Mouse (Mus musculus) kidney, embryonic 15.5 days (tissue): Measurements from ENCODE around the gene Med31. TPM values are rescaled to one million over a fixed set of nuclear protein-coding genes. Genes with fewer than 3 reads are reported as not detected.
"Not testable (repeated sequence)": the region's sequence is repeated elsewhere in the genome, so short reads cannot be mapped to it uniquely, and the experiment has no call there.

ENCODE experiments used
- ATAC-seq: fragments of 200-750 bp; cut with Nextera tagmentation; replicated peaks from 2 replicates; pipeline ENCODE4 v1.8.0; 2017; ENCODE audit warnings: moderate TSS enrichment; ENCODE audit not compliant: low FRiP score
- H3K27ac ChIP-seq: fragments of 300-500 bp; sonication (generic); 2 replicates; pipeline ENCODE4 v1.5.1; 2015; ENCODE audit warnings: mild to moderate bottlenecking, inconsistent platforms
- H3K27me3 ChIP-seq: fragments of 300-500 bp; sonication (generic); 2 replicates; pipeline ENCODE4 v1.6.1; 2015; ENCODE audit warnings: inconsistent platforms
- H3K36me3 ChIP-seq: fragments of 300-500 bp; sonication (generic); 2 replicates; pipeline ENCODE4 v1.6.1; 2015; ENCODE audit warnings: inconsistent platforms
- H3K4me1 ChIP-seq: fragments of 300-500 bp; sonication (generic); 2 replicates; pipeline ENCODE4 v1.6.1; 2015; ENCODE audit warnings: inconsistent platforms
- H3K4me2 ChIP-seq: fragments of 300-500 bp; sonication (generic); 2 replicates; pipeline ENCODE4 v1.6.1; 2015; ENCODE audit warnings: moderate library complexity, mild to moderate bottlenecking, inconsistent platforms
- H3K4me3 ChIP-seq: fragments of 300-500 bp; sonication (generic); replicated peaks from 2 replicates; pipeline ENCODE4 v1.5.1; 2015; ENCODE audit warnings: mild to moderate bottlenecking, inconsistent platforms
- H3K9ac ChIP-seq: fragments of 300-500 bp; sonication (generic); 2 replicates; pipeline ENCODE4 v1.6.1; 2015; ENCODE audit warnings: mild to moderate bottlenecking, inconsistent platforms
- H3K9me3 ChIP-seq: fragments of 300-500 bp; sonication (generic); replicated peaks from 2 replicates; pipeline ENCODE4 v1.6.1; 2016; ENCODE audit warnings: inconsistent platforms
- WGBS: fragments of 180-500 bp; shearing (Covaris S2); methylation state at CpG from one replicate; pipeline ENCODE4 v1.1.7; 2015; ENCODE audit warnings: mixed read lengths; 5-methylcytosine and 5-hydroxymethylcytosine counted together
- polyA plus RNA-seq: library from polyadenylated mRNA; unstranded; fragments of >200 nt; fragmentation: Nextera tagmentation; extraction: Ambion mirVana; gene quantifications from 2 replicates; pipeline ENCODE4 v1.2.1, GENCODE M21; 2015

Gene Med31
- polyA plus RNA-seq, 1 experiment from 2014 or later, result 46.1 TPM

DNA sequence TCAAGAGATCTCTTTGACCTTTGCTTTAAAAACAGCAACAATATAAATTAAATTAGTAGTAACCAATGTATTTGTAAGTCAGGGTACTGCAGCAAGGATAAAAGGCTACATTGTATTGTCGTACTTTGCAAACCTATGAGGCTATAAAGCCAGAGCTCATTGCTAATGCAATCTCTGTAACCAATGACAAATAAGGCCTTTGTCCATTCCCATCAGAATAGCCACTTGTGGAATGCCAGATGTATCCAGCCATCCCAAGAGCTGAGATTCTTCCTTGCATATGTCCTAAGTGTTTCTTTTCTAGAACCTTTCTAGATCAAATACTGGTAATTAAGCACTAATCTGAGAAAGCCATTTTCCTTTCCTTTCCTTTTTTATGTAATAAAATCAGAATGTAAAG lies 24.5 kb downstream of the Med31 start:
- Histone ChIP-seq H3K27me3 (no peaks in the 10 kb centered on the region), H3K4me2 (no peak overlapping the region), H3K4me1 (no peaks in the 10 kb centered on the region), H3K9ac (no peak overlapping the region), H3K36me3 (peaks cover 62% of the 10 kb centered on the region), H3K27ac (no peak overlapping the region), H3K9me3 (no peaks in the 10 kb centered on the region), H3K4me3 (no peak overlapping the region)
- no peak for ATAC-seq
- WGBS, result 93% methylated on average over 1 of the region's 1 CpGs

DNA sequence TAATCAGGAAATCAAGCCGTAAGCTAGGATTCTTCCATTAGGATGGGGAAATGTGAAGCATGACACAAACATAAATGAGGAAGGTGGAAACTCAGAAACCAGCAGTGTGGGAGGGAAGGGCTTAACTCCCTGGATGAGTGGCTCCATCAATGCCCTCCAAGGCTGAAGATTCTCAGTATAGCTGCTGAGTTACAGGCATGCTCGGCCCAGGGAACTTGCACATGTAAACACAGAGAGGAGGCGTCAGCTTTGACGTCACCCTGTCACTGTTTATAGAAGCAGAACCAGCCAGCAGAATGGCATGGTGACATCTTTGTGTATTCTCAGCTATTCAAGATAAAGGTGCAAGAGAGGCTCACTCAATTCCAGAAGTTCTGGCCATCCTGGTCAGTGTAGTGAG lies 31.1 kb downstream of the Med31 start:
- Histone ChIP-seq H3K27ac (no peak overlapping the region), H3K4me2 (no peak overlapping the region), H3K9ac (no peak overlapping the region), H3K4me1 (no peaks in the 10 kb centered on the region), H3K36me3 (peaks cover 64% of the 10 kb centered on the region), H3K9me3 (no peaks in the 10 kb centered on the region), H3K27me3 (no peaks in the 10 kb centered on the region), H3K4me3 (no peak overlapping the region)
- ATAC-seq, result no peak
- WGBS, result 75% methylated on average over 4 of the region's 4 CpGs

DNA sequence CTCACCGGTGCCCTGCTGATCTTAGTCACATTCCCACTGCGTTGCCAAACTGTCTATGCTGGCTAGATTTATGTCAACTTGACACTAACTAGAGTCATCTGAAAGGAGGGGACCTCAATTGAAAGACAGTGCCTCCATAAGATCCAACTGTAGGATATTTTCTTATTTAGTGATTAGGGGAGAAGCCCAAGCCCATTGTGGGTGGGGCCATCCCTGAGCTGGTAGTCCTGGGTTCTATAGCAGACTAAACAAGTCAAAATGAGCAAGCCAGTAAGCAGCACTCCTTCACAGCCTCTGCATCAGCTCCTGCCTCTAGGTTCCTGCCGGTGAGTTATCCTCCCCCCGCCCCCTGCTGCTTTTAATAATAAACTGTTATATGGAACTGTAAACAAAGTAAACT lies 34.3 kb downstream of the Med31 start:
- H3K36me3 ChIP-seq, result peaks cover 65% of the 10 kb centered on the region
- H3K4me3 ChIP-seq, result no peak overlapping the region
- no peak for ATAC-seq
- H3K27me3 ChIP-seq, result no peaks in the 10 kb centered on the region
- no peak overlapping the region for H3K4me2 ChIP-seq
- no peak overlapping the region for H3K9ac ChIP-seq
- H3K27ac ChIP-seq, result no peak overlapping the region
- 98% methylated on average over 4 of the region's 4 CpGs for WGBS
- no peaks in the 10 kb centered on the region for H3K9me3 ChIP-seq
- no peaks in the 10 kb centered on the region for H3K4me1 ChIP-seq

DNA sequence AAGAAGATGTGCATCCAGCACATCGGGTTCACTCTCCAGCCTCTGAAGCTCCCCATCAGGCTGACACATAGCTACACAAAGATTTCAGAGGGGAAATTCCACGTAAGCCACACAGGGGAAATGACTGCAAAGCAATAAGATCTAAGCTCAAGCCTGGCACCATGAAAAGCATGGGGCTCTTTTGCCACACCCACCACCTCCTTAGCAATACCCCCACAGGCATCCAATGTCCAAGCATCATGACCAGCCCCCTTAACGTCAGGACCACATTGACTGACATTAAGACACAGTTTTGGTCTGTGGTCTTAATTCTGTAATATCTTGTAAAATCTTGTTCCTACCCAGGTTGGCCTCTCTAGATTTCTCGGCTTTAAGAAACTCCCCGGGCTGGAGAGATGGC lies 34.8 kb downstream of the Med31 start:
- H3K4me2 ChIP-seq, result no peak overlapping the region
- no peak overlapping the region for H3K4me3 ChIP-seq
- no peak overlapping the region for H3K9ac ChIP-seq
- ATAC-seq, result no peak
- no peaks in the 10 kb centered on the region for H3K27me3 ChIP-seq
- H3K4me1 ChIP-seq, result no peaks in the 10 kb centered on the region
- 89% methylated on average over 5 of the region's 5 CpGs for WGBS
- H3K36me3 ChIP-seq, result peaks cover 67% of the 10 kb centered on the region
- H3K27ac ChIP-seq, result no peak overlapping the region
- H3K9me3 ChIP-seq, result no peaks in the 10 kb centered on the region

DNA sequence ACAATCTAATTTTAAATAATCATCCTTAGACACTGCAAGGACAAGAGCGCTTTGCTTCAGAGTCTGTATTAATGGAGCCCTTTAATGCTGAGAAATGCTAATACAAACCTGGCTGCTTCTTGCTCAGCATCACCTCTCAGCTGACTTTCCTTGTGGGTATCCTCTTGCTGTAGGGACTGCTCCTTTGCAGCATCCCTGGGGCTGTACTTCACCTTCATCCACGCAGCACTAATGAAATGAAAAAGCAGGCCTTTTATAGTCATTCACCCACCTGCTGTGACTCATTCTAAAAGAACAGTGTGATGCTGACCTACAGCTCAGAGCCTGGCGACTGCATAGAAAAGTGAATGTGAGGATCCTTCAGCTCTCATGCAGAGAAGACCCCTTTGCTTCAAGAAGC lies 38.8 kb downstream of the Med31 start:
- no peaks in the 10 kb centered on the region for H3K9me3 ChIP-seq
- no peak overlapping the region for H3K27ac ChIP-seq
- no peaks in the 10 kb centered on the region for H3K27me3 ChIP-seq
- ATAC-seq, result no peak
- no peak overlapping the region for H3K9ac ChIP-seq
- H3K4me2 ChIP-seq, result no peak overlapping the region
- H3K36me3 ChIP-seq, result peaks cover 85% of the 10 kb centered on the region
- 71% methylated on average over 3 of the region's 3 CpGs for WGBS
- H3K4me1 ChIP-seq, result no peaks in the 10 kb centered on the region
- no peak overlapping the region for H3K4me3 ChIP-seq

DNA sequence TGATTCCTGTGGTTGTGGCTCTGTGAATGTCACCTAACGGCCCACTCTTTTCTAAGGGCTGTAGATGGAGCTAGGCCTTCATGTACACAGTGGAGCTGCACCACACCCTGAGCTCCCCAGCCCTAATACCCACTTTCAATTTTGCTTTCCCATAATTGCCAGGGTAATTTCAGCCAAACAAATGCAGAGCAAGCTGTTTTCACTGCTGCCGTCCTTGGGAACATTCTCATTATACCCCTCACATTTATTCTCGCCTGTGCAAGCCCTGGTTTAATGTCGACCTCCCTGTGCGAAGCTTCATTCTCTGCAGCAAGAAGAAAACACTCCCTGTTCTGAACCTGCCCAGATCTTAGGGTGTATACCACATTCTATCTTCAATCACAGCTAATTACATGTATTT lies 39.4 kb downstream of the Med31 start:
- no peak for ATAC-seq
- H3K9ac ChIP-seq, result no peak overlapping the region
- no peaks in the 10 kb centered on the region for H3K9me3 ChIP-seq
- H3K27ac ChIP-seq, result no peak overlapping the region
- no peaks in the 10 kb centered on the region for H3K4me1 ChIP-seq
- WGBS, result 87% methylated on average over 5 of the region's 5 CpGs
- no peak overlapping the region for H3K4me3 ChIP-seq
- H3K36me3 ChIP-seq, result peaks cover 80% of the 10 kb centered on the region
- no peaks in the 10 kb centered on the region for H3K27me3 ChIP-seq
- no peak overlapping the region for H3K4me2 ChIP-seq

DNA sequence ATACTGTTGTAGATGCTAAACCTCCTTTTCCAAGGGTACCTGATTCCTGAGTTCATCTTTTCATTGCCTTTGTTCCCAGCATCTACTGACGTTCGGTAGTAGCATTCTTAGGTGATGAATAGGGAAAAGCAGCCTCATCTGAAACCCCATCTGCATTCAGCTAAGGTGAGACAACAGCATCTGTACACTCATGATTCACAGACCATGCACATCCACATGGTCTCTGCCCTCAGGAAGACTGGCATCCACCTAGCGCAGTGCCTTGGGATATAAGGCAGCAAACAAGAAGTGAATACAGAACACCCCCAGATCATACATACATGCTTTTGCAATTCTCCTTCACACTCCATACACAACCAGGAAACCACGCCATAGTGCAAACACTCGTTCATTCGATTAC lies 40.7 kb downstream of the Med31 start:
- no peak for ATAC-seq
- H3K36me3 ChIP-seq, result peaks cover 83% of the 10 kb centered on the region

DNA sequence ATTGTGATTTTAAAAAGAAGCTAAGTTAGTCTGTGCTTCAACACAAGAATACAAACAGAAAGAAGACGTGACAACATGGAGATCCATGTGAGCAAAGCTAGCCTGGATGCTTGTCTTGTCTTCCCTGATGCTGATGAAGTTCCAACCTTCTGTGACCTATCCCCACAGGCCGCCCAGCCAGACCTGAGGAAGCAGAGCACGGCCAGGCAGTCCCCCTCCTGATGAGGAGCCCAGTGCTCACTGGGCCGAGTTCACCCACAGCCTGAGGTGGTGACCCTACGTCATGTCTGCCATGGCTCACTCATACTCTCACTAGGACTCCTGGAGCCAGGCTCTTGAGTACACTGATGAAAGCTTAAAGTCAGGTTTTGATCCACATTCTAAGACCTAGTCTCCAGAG lies 41.9 kb downstream of the Med31 start:
- H3K27me3 ChIP-seq, result no peaks in the 10 kb centered on the region
- no peaks in the 10 kb centered on the region for H3K9me3 ChIP-seq
- no peak overlapping the region for H3K9ac ChIP-seq
- peaks cover 85% of the 10 kb centered on the region for H3K36me3 ChIP-seq
- H3K4me3 ChIP-seq, result no peak overlapping the region
- no peak for ATAC-seq
- no peaks in the 10 kb centered on the region for H3K4me1 ChIP-seq
- no peak overlapping the region for H3K27ac ChIP-seq
- 86% methylated on average over 5 of the region's 5 CpGs for WGBS
- no peak overlapping the region for H3K4me2 ChIP-seq

More for the DNA sequence above, 40.7 kb downstream of the Med31 start:
- no peak overlapping the region for H3K27ac ChIP-seq
- H3K4me2 ChIP-seq, result no peak overlapping the region
- no peaks in the 10 kb centered on the region for H3K9me3 ChIP-seq
- H3K4me1 ChIP-seq, result no peaks in the 10 kb centered on the region
- 95% methylated on average over 6 of the region's 6 CpGs for WGBS
- no peak overlapping the region for H3K9ac ChIP-seq
- H3K27me3 ChIP-seq, result no peaks in the 10 kb centered on the region
- no peak overlapping the region for H3K4me3 ChIP-seq

DNA sequence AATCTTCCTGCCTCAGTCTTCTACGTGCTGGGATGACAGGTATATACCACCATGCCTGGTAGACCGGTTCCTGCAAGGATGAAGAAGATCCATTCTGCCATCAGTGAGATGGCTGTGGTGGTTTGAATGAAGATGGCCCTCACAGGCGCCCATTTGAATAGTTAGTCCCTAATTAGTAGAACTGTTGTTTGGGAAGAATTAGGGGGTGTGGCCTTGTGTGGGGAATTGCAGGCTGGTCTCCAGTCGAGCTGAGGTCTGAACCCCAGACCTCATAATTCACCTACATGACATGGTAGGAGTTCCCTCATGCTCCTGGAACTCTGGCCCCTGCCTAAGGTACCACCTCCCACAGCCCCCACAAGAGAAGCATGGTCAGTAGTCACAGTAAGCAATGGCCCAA lies 43.5 kb downstream of the Med31 start:
- 54% methylated on average over 4 of the region's 4 CpGs for WGBS
- not testable (repeated sequence) for H3K9me3 ChIP-seq, H3K4me2 ChIP-seq, H3K27ac ChIP-seq, H3K4me3 ChIP-seq, H3K27me3 ChIP-seq, H3K4me1 ChIP-seq, H3K9ac ChIP-seq, ATAC-seq
- H3K36me3 ChIP-seq, result peaks cover 83% of the 10 kb centered on the region

DNA sequence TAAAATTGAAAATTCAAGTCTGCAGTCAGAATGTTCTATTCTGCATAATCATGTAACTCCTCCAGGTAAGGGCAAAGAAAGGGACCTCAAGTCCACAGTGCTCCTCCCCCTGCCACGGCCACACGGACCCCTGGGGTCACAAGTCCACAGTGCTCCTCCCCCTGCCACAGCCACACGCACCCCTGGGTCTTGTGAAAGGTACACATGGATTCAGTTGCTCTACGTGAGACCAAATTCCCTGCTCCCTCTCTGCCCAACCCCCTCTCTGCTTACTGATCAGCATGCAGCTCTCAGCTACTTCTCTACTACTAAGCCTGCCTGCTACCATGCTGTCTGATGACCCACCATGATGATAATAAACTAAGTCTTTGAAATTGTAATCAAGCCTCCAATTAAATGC lies 45.5 kb downstream of the Med31 start:
- Histone ChIP-seq H3K36me3 (peaks cover 84% of the 10 kb centered on the region), H3K27ac (no peak overlapping the region), H3K9ac (no peak overlapping the region), H3K4me3 (no peak overlapping the region), H3K9me3 (no peaks in the 10 kb centered on the region), H3K4me2 (no peak overlapping the region), H3K27me3 (no peaks in the 10 kb centered on the region), H3K4me1 (no peaks in the 10 kb centered on the region)
- ATAC-seq, result no peak
- 90% methylated on average over 4 of the region's 4 CpGs for WGBS

DNA sequence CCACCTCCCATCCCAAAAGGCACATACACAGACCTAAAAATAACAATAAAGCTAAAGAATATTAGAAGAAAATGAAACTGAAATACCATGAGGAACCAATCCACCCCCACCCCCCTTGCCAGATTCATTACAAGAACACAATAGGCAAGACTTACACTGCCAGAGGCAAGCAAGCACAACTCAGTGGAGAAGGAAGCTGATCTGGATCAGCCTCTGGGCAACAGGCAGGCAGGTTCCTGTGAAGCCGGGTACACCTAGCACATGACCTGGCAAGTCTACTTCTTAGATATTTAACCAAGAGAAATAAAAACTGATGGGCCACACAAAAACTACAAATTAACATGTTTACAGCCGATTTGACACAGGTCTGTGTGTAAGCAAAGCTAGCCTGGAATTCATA lies 52.2 kb downstream of the Med31 start:
- Histone ChIP-seq H3K4me2 (no peak overlapping the region), H3K9me3 (no peaks in the 10 kb centered on the region), H3K4me1 (no peaks in the 10 kb centered on the region), H3K36me3 (peaks cover 84% of the 10 kb centered on the region), H3K9ac (no peak overlapping the region), H3K4me3 (no peak overlapping the region), H3K27me3 (no peaks in the 10 kb centered on the region), H3K27ac (no peak overlapping the region)
- no peak for ATAC-seq
- WGBS, result 88% methylated on average over 2 of the region's 2 CpGs
